Mouse (Mus musculus): ENCODE results near the gene Dhx38. TPM values are rescaled to one million over a fixed set of nuclear protein-coding genes. Genes with fewer than 3 reads are reported as not detected.

The Dhx38 gene
- 73.8 TPM for total RNA-seq (2023)

DNA sequence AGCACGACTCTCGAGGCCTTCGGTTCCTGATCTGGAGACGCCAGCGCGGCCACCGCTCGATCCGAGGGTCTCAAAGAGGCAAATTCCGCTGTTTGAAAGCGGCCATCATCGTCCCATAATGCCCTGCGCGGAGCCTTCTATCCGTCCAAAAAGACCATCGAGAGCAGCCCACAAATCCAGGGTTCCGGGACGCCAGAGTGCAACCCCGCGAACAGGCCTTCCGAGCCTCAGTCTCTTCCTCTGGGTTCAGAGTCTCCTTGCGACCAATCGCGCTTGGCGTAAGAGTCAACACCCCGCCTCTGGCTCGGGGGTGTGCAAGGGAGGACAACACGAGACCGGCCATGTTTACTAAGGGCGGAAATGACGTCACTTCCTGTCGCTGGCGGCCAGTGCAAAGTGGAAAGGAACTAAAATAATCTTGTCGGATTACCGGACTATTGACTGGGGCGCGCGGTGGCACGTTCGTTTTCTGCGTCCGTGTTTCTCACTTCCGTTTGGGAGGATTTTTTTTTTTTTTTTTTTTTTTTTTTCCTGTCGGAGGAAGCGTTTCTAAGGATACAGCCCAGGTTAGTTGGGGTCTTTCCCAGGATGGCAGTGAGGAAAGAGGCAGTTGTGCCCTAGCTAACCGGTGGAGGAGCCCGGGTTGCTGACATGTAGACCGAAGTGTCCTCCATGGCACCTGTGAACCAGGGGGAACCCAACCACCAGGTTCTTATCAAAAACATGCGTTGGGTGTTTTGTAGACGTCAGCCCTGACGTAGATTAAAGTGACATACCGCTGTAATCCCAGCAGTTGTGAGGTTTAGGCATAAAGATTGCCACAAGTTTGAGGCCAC is at the start of gene Dhx38, which contains the start of gene Txnl4b:
Gene Dhx38, minus strand, starts transcription at position 364 of the 836 bp plus-strand sequence.
Gene Txnl4b, plus strand, starts transcription at position 395 of the 836 bp plus-strand sequence.

DNA sequence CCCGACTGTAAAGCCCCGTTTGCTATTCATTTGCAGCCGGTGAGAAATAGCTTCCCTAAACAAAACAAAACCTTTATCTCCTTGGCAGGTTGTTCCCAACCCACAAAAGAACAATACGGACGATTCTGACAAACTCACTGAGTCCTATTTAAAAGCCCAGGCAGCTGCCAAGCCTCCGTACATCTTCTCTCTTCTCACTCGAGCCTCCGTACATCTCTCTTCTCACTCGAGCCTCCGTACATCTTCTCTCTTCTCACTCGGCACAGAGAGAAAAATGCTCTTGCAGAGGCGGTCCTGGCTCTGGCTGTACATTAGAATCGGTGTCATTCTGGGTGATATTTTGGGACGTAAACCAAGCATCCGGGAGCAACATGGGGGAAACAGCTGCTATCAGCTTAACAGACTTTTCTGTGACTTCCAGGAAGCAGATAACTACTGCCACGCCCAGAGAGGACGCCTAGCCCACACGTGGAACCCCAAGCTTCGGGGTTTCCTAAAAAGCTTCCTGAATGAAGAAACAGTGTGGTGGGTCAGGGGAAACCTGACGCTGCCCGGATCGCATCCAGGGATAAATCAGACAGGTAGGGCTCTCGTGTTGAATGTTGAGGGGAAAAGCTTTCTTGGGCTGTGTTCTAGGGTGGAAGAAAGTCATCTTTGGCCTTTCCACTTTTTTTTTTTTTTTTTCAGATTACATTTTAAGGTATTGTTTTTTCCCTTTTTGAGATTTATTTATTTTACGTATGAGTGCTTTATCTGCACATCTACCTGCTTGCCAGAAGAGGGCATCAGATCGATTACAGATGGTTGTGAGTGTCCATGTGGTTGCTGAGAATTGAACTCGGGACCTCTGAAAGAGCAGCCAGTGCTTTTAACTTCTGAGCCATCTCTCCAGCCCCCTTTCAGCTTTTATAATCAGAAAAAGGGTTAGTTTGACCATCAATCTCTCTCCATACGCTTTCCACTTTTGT is 48.9 kb upstream of the Dhx38 start, which contains the start of gene Pkd1l3:
Gene Pkd1l3, plus strand, starts transcription at position 275 of the 968 bp plus-strand sequence.

DNA sequence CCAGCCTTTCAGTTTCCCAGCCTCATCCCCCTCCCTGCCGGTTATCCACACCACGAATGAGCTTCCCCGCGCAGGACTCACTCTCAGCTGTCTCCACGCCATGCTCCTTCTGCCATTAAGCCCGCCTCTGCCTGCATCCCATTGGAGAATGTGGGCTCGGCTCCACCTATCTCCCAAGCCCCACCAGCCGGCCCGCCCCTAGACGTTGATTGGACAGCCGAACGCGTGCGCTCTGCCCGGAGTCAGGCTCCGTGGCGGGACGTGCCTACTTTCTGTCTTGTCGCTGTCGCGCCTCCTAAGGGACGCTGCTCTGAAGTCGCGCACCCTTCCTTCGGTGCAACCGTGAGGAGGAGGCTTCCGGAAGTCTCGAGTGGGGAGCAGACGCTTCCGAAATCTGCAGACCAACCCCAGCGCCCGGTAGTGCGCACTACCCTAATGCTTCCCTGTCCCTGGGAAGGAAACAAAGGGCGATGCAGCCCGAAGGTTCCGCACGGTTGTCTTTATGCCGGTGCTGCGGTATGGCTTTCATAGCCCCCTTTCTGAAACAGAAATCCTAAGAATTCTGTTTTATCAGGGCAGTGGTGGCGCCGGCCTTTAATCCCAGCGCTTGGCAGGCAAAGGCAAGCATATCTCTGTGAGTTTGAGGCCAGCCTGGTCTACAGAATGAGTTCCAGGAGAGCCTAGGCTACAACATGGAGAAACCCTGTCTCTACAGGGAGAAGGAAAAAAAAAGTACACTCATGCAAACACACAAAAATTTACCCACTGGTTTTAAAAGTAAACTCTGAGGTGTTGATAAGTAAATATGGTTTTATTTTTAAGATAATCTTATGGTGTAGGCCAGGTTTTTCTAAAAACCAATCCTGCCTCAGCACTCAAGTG is 42.9 kb upstream of the Dhx38 start, which contains the start of gene Dhodh:
Gene Dhodh, minus strand, starts transcription at position 403 of the 882 bp plus-strand sequence.

DNA sequence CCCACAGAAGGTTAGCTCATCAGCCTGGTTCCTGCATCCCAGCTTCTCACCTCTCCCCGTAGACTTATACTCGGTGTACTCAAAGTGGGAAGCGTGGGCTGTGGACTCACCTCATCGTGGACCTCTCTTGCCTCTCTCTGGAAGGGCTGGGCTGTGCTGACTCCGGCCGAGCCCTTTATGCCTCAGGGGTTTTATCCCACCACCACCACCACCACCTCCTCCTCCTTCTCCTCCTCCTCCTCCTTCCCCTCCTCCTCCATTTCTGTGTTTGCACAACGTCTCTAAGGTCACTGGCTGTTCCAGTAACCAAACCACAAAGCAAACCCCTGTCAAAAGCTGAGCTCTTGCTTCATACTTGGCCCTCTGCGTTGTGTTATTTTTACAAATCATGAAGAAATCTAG is 13.2 kb upstream of the Dhx38 start, which contains the start of gene Hp:
Gene Hp, minus strand, starts transcription at position 273 of the 402 bp plus-strand sequence.

Other genes with a start within 250 kb of the Dhx38 start
- not detected for gene Pmfbp1, start 71.8 kb downstream of the Dhx38 start, total RNA-seq (2023)
- gene Txnl4b, start within 50 bp of the Dhx38 start, total RNA-seq (2023), result 5.0 TPM
- gene Hp, start 13.3 kb upstream of the Dhx38 start, total RNA-seq (2023), result 1.0 TPM
- 24.7 TPM for gene Dhodh, start 42.8 kb upstream of the Dhx38 start, total RNA-seq (2023)
- gene Pkd1l3, start 48.7 kb upstream of the Dhx38 start, total RNA-seq (2023), result 0.47 TPM
- gene Ist1, start 127.4 kb upstream of the Dhx38 start, total RNA-seq (2023), result 90.7 TPM
- gene Zfp821, start 139.7 kb upstream of the Dhx38 start, total RNA-seq (2023), result 2.6 TPM
- gene Atxn1l, start 171.9 kb upstream of the Dhx38 start, total RNA-seq (2023), result 26.6 TPM
- 79.0 TPM for gene Ap1g1, start 212.7 kb upstream of the Dhx38 start, total RNA-seq (2023)

All from CD4-positive naive resting alpha-beta T cell, adult 57 days (primary cell).